Mouse (Mus musculus): ENCODE data around the gene Wipi1.

The Wipi1 gene

GRCm38 (mm10) chr11:109575832-109576231 is 35.9 kb downstream of the Wipi1 start:
- DNase-seq = no peak

- DNase-seq = no peak
Observed at GRCm38 (mm10) chr11:109574604-109575003, 37.2 kb downstream of the Wipi1 start.

GRCm38 (mm10) chr11:109572051-109572450 is 39.7 kb downstream of the Wipi1 start:
- DNase-seq = no peak

GRCm38 (mm10) chr11:109569809-109570208 is 42.0 kb downstream of the Wipi1 start:
- DNase-seq = no peak

GRCm38 (mm10) chr11:109569007-109569618 is 42.7 kb downstream of the Wipi1 start:
- no peak for DNase-seq

- no peak for DNase-seq
Observed at GRCm38 (mm10) chr11:109564466-109565214, 47.1 kb downstream of the Wipi1 start.

GRCm38 (mm10) chr11:109563708-109564107 is 48.1 kb downstream of the Wipi1 start:
- no peak for DNase-seq

GRCm38 (mm10) chr11:109561445-109561844 is 50.3 kb downstream of the Wipi1 start:
- no peak for DNase-seq

- peak; percentile 27 to 63 for DNase-seq
Observed at GRCm38 (mm10) chr11:109560793-109561257, 50.9 kb downstream of the Wipi1 start.

GRCm38 (mm10) chr11:109559241-109559640 is 52.5 kb downstream of the Wipi1 start:
- DNase-seq = no peak

- DNase-seq = no peak
Observed at GRCm38 (mm10) chr11:109557419-109557818, 54.3 kb downstream of the Wipi1 start.

- DNase-seq = no peak
Observed at GRCm38 (mm10) chr11:109556130-109556529, 55.6 kb downstream of the Wipi1 start.

GRCm38 (mm10) chr11:109554443-109554842 is 57.3 kb downstream of the Wipi1 start:
- DNase-seq = no peak

GRCm38 (mm10) chr11:109553921-109554320 is 57.8 kb downstream of the Wipi1 start:
- no peak for DNase-seq

GRCm38 (mm10) chr11:109549599-109550290 is 62.0 kb downstream of the Wipi1 start:
- no peak for DNase-seq

- DNase-seq = no peak
Observed at GRCm38 (mm10) chr11:109547652-109548051, 64.1 kb downstream of the Wipi1 start.

GRCm38 (mm10) chr11:109546305-109547001 is 65.3 kb downstream of the Wipi1 start:
- no peak for DNase-seq

GRCm38 (mm10) chr11:109545700-109546143 is 66.0 kb downstream of the Wipi1 start:
- no peak for DNase-seq

GRCm38 (mm10) chr11:109545265-109545664 is 66.5 kb downstream of the Wipi1 start:
- DNase-seq = no peak

GRCm38 (mm10) chr11:109544432-109544831 is 67.3 kb downstream of the Wipi1 start:
- no peak for DNase-seq

GRCm38 (mm10) chr11:109543466-109543865 is 68.3 kb downstream of the Wipi1 start:
- no peak for DNase-seq

GRCm38 (mm10) chr11:109539290-109539689 is 72.5 kb downstream of the Wipi1 start:
- DNase-seq = no peak

- DNase-seq = no peak
Observed at GRCm38 (mm10) chr11:109536939-109537338, 74.8 kb downstream of the Wipi1 start.
